Mouse (Mus musculus): ENCODE data around the gene Pbx1.

Gene Pbx1

DNA sequence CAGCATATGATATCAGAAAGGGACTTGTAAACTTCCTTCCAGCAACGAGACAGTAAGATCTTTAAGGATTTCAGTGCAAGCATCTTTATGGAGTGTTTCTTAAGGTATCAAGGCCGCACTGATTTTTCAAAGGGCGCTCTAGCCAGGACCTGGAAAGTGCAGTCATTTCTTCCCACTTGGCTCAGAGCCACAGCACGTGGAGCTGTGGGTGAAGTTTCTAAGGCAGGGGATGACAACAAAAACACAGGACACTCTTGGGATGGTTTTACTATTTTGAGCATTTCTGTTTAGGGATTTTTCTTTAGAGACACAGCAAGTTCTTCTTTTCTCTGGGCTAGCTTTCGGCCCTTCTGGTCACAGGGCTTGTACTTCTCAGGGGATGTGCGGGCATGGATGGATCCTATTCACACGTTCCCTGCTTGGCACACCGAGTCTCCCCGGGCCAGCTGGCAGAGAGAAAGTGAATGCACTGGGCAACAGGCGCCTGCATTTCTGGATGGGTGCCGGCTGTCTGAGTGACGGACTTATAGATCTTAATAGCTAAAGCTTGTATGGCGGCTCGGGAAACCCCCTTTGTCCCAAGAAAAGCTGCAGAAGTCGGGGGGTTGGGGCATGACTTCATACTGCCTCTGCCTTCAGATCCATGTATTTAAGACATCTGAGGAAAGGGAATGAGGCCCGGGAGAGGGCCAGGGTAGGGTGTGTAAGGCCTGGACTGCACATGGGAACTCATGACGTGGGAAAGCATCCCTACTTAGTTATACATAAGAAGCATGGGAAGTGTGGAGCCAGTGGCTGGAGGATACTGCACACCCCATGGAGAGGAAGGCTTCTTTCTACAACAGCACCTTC lies 215.9 kb downstream of the Pbx1 start:
- no peak for DNase-seq

- no peak for DNase-seq
Observed at GRCm38 (mm10) chr1:168215468-168215867, 216.6 kb downstream of the Pbx1 start.

- DNase-seq = peak; percentile 72
Observed at GRCm38 (mm10) chr1:168214040-168214443, 218.0 kb downstream of the Pbx1 start.

DNA sequence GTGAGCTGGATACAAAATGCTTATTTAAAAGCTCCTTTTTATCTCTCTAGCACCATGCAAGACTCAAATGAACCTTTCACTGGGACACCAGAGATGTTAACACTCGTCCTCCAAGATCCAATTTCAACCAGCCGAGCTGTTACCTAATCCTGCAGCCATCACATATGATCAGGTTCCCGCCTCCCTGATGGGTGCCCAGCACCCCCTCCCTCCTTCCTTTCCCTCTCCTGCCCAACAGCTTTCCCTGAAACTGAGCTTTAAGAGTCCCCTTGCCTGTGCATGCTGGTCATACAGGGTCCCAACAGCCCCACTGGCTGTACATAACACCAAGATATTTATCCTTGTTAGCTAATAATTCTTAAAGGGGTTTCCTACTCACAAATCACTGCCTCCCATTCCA lies 218.5 kb downstream of the Pbx1 start:
- DNase-seq = no peak

- DNase-seq = no peak
Observed at GRCm38 (mm10) chr1:168210401-168210800, 221.7 kb downstream of the Pbx1 start.

GRCm38 (mm10) chr1:168200570-168201156 lies 231.4 kb downstream of the Pbx1 start:
- DNase-seq = no peak

GRCm38 (mm10) chr1:168198276-168198675 lies 233.8 kb downstream of the Pbx1 start:
- DNase-seq = no peak

DNA sequence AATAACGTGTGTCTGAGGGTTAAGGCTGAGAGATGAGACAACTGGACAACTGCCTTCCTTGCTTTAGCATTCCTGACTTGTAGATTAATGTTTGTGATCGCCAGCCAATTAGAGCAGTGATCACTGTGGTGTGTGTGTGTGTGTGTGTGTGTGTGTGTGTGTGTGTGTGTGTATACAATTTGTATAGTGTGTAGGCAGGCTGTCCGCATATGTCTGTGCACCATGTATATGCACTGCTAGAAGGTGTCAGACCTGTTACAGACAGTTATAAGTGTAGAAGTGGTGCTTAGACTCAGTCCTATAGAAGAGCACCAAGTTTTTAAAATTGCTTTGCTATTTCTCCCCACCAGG lies 234.2 kb downstream of the Pbx1 start:
- DNase-seq = no peak

GRCm38 (mm10) chr1:168197195-168197907 lies 234.7 kb downstream of the Pbx1 start:
- DNase-seq = no peak

- no peak for DNase-seq
Observed at GRCm38 (mm10) chr1:168193364-168193763, 238.7 kb downstream of the Pbx1 start.

GRCm38 (mm10) chr1:168182816-168183215 lies 249.3 kb downstream of the Pbx1 start:
- DNase-seq = no peak

GRCm38 (mm10) chr1:168180622-168181441 lies 251.2 kb downstream of the Pbx1 start:
- DNase-seq = peak; percentile 25

DNA sequence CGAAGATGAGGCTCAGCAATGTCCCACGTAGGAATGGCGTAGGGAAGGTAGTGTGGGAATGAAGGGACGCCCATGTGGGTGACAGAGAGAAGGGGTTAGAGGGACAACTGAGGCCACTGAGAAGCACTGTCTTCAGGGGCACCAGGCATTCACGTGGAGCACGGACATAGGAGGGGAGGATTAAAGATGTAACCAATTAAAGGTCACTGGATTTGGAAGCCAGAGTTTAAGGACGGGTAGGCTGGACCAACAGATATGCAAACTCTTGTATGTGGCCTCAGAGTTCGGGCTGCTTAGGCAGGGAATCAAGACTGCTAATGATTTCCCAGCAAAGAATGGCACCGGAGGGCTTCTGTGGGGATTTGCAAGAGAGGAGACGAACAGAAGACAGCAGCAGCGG lies 252.4 kb downstream of the Pbx1 start:
- no peak for DNase-seq

- no peak for DNase-seq
Observed at GRCm38 (mm10) chr1:168178611-168179010, 253.5 kb downstream of the Pbx1 start.

DNA sequence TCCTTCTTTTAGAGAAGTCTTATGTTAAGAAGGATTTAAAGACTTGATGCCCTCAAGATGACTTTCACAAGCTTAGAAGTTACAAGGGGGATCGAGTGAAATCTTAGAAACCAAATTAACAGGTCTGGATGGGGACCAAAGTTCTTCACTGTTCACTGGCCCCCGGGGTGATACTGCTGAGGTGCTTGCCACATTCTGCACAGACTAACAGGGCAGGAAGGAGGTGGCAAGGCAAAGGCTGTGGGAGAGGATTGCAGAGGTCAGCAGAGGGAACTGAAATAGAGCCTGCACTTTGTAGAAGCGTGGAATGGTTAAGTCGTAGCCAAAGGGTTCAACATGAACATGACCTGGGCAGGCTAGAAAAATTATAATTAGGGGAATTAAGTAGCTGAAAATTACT lies 256.5 kb downstream of the Pbx1 start:
- DNase-seq = no peak

- DNase-seq = no peak
Observed at GRCm38 (mm10) chr1:168169791-168170190, 262.3 kb downstream of the Pbx1 start.

DNA sequence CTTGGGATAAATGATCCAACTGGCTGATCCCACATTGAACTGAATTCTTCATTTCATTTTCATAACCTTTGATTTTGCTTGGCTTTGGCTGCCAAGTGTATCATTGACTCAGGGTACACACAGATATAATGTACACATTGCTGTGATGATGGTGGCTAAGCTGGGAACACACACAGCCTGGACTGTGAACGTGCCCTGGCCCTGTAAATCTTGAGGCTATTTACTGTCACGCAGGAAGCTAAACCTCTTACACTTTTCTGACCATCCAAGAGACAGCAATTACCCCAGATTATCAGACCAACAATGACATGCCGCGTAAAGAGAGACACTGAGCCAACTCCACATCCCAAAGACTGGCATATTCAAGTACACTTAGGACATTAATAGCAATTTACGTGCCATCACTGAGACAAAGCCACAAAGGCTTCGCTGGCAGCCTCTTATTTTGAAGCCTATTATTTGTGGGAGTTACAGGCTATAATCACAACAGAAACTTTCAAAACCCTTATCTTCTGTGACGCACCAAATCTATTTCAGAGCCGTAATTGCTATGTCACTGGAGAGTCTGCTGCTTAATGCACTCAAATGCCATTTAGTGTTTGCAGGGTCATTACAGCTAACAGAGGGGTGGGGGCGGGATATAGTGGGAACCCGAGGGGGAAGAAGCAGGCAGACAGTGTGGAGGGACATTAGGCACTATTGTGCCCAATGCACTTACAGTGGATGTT lies 262.9 kb downstream of the Pbx1 start:
- no peak for DNase-seq

GRCm38 (mm10) chr1:168167781-168168180 lies 264.3 kb downstream of the Pbx1 start:
- DNase-seq = no peak

GRCm38 (mm10) chr1:168166841-168167240 lies 265.2 kb downstream of the Pbx1 start:
- DNase-seq = no peak

DNA sequence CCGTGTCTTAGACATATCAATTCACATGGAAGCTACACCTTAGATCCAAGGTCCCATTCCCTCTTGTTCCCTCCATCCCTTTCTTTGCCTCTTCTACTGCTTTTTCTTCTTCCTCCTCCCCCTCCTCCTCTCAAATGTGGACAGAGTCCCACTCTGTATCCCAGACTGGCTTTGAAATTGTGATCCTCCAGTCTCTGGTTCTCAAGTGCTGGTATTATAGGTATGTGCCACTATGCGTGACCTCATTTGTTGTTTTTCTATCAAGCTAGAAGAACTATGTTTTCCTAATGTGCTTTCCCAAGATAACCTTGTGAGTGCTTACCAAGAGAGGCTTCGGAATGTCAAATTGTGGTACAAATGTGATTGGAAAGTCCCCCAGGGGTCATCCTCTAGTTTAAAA lies 267.1 kb downstream of the Pbx1 start:
- no peak for DNase-seq

GRCm38 (mm10) chr1:168163521-168164233 lies 268.4 kb downstream of the Pbx1 start:
- DNase-seq = no peak
